Mouse (Mus musculus) brain, adult 2 months (tissue): ENCODE data around the gene Cptp.

Experiments used
- DNase-seq: peaks from one replicate; pipeline ENCODE4 v3.0.0; 2011; ENCODE audit warnings: low read depth, low spot score

The Cptp gene

GRCm38 (mm10) chr4:155888181-155888580 lies 18.9 kb upstream of the Cptp start:
- no peak for DNase-seq

- DNase-seq, result no peak
These were observed 18.4 kb upstream of the Cptp start for GRCm38 (mm10) chr4:155887674-155888073.

DNA sequence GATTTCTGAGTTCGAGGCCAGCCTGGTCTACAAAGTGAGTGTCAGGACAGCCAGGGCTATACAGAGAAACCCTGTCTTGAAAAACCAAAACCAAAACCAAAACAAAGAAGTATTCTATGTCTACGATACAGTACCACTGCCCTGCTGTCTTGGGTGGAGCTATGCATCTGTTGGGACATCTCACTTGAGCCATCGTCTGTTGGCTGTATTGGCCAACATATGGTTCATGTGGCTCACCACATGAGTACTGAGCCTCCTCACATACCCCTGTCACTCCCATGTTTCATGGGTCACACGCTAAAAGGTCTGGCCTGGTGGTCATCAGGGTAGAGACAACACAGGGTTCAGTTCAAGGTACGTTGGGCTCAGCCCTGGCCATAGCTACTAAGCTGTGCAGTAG lies 17.1 kb upstream of the Cptp start:
- DNase-seq, result no peak

GRCm38 (mm10) chr4:155883587-155883986 lies 14.3 kb upstream of the Cptp start:
- no peak for DNase-seq

DNA sequence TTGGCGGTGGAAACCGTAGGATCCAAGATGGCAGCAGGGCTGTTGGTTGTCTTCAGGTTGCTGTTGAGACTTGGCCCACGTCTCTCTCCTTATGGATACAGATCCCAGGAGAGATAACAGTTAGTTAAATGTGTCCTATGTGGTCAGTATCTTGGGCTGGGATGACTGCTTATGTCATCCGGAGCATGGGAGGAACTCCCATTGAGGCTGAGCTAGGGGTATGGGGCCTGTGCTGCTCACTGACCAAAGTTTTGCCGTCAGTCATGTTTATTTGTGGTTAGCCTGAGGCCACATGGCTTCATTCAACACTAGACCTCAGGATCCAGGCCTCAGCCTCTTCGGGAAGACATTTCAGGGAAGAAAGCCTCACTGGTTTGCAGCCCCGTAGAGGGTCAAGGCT lies 2.2 kb upstream of the Cptp start:
- DNase-seq, result no peak

GRCm38 (mm10) chr4:155868614-155869298 lies 484 bp downstream of the Cptp start:
- peak; percentile 38 for DNase-seq

GRCm38 (mm10) chr4:155863001-155863400 lies 6.2 kb downstream of the Cptp start, which contains the start of gene Tas1r3:
Gene Tas1r3 (minus strand): TSS chr4:155863362.
- DNase-seq, result no peak

GRCm38 (mm10) chr4:155861787-155862186 lies 7.5 kb downstream of the Cptp start:
- no peak for DNase-seq

DNA sequence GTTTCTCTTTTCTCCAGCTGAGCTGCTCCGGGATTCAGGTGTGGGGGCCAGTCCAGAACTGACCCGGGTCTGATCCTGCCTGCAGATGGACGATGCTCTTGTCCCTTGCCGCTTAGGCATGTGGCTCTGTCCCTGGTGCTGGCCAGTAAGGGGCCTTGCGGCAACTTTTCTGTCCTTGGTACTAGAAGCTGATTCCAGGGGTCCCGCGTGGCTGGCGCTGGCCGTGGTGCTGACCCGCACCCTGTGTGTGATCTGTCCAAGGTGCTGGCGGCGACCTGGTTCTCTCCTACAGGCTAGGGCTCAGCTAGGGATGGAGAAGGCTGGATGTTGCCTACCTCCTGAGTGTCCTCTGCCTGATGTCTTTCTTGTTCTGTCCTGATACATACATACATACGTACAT lies 9.9 kb downstream of the Cptp start:
- no peak for DNase-seq

DNA sequence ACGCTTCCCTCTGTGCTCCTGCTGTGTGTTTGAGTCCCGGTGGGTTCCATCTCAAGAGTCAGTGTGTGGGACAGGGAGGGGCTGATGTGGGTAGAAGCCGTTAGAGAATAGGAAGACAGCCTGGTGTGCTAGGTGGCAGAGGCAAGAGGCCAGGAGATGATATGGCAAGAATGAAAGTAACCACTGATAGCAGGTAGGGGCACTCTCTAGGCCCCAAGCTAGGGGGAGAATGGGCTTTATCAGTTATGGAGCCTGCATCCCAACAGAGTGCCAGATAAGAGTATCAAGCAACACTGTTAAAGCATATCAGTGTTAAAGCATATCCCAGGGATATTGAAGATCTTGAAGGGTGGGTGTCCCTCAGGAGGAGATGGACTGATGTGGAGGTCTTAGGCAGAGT lies 12.4 kb downstream of the Cptp start:
- DNase-seq, result no peak

DNA sequence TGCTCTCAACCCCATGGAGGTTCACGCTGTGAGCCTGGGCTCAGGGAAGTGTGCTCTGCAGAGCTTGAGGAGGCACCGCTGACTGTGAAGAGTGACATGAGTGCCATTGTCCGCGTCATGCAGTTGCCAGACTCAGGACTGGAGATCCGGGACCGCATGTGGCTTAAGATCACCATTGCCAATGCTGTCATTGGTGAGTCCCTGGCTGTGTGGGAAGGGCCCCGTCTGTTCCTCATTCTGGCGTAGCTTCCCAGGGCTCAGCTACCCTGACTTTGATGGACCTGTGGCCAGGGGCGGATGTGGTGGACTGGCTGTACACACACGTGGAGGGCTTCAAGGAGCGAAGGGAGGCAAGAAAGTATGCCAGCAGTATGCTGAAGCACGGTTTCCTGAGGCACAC lies 13.2 kb downstream of the Cptp start:
- no peak for DNase-seq

DNA sequence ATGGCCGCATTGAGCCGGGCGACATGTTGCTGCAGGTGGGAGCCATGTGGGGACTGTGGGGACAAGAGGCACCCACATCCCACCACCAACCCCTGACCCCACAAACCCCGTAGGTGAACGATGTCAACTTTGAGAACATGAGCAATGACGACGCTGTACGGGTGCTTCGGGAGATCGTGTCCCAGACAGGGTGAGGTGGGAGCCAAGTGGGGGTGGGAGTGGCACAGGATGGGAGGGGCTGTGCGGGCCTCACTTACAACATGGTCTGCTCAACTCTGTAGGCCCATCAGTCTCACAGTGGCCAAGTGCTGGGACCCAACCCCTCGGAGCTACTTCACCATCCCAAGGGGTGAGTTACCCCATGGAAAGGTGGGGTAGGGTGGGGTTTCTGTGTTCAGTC lies 14.2 kb downstream of the Cptp start:
- DNase-seq, result no peak

GRCm38 (mm10) chr4:155853421-155853820 lies 15.8 kb downstream of the Cptp start:
- no peak for DNase-seq

- DNase-seq, result peak; percentile 52
These were observed 17.3 kb downstream of the Cptp start for GRCm38 (mm10) chr4:155851951-155852411.

GRCm38 (mm10) chr4:155851368-155851767 lies 17.9 kb downstream of the Cptp start:
- DNase-seq, result no peak

DNA sequence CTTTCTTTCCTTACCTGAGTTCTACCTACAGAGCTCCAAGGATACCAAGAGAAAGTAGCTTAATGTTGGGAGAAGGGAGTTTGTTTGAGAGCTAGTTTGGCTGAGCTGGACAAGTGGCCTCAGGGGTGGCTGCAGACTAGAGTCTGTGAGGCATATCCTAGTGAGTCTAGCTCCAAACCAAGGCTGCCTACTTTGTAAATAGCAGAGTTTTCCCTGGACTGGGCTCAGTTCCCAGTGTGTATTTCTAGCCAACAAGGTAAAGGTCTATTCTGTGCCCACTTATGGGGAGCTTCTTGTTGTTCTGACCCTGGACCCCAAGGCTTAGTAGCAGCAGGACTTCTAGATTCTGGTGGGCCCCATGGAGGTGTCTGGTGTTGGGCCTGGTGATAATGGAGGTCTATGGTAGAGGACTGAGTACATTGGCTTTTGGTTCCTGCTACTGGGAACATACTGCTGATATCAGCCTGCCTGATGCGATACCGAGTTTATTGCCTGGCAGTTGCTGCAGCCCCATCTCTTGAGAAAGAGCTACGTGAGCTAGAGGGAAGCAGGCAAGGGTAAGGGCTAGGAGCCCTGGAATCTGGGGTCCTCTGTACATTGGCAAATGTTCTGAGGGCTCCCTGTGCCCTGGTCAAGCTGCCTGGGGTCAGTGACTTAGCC lies 19.3 kb downstream of the Cptp start:
- no peak for DNase-seq

DNA sequence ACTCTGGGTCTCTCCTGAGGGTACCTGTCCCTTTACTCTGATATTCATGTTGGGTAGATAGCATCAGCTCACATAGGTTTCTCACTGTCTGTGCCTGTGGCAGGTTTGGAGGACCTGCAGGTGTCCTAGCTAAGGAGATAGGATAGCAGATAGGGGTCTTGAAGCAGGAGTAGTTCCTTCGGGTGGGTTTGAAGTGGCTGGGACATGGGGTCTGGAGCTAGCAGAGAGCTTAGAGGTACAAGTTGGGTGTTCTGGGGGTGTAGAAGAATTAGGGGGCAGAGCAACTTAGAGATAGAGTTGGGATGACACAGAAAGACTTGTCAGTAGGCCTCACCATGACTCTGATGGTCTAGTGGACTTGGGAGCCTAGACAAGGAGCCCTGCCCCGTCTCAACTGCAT lies 19.8 kb downstream of the Cptp start:
- DNase-seq, result no peak

- no peak for DNase-seq
These were observed 20.7 kb downstream of the Cptp start for GRCm38 (mm10) chr4:155848434-155849095.

DNA sequence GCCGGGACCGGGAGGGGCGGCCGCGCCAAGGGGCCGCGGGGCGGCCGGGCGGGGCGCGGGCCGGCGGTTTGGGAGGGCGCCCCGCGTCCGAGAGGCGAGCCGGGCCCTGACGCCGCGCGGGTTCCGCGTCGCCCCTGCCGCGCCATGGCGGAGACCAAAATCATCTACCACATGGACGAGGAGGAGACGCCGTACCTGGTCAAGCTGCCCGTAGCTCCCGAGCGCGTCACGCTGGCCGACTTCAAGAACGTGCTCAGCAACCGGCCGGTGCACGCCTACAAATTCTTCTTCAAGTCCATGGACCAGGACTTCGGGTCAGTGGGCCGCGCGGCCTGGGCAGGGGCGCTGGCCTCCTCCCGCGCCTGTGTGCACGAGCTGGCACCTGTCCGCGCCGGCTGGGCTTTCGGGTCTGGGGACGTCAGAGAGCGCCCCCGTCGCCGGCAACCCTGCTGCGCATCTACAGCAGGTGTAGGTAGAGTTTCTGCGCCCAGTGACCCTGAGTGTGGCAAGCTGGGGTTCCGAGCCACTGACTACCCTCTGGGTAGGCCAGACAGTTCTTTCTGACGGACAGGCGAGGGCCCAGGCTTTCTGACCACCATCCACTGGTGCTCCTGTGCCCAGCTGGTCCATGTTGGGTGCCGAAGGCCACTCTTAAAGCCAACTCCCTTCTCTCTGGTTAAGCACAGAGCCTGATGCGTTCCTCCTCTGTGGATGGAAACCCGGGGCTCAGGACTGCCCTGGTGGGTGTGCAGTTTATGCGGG lies 21.5 kb downstream of the Cptp start:
- DNase-seq, result peak; percentile 56

- peak; percentile 94 for DNase-seq
These were observed 22.2 kb downstream of the Cptp start, which contains the start of gene Dvl1 for GRCm38 (mm10) chr4:155846871-155847578. Gene Dvl1 (plus strand): TSS chr4:155847402.

GRCm38 (mm10) chr4:155843231-155843630 lies 26.0 kb downstream of the Cptp start:
- no peak for DNase-seq
